Mouse (Mus musculus) liver, embryonic 11.5 days (tissue): ENCODE measurements around the gene Gfpt2. TPM values are rescaled to one million over a fixed set of nuclear protein-coding genes. Genes with fewer than 3 reads are reported as not detected.

ENCODE experiments used
- ATAC-seq: fragments of 200-750 bp; cut with Nextera tagmentation; replicated peaks from 2 replicates; pipeline ENCODE4 v1.8.0; 2017; ENCODE audit warnings: moderate number of reproducible peaks, mild to moderate bottlenecking, moderate TSS enrichment, moderate library complexity; ENCODE audit not compliant: low FRiP score
- DNase-seq: peaks from one replicate; pipeline ENCODE4 v3.0.0-alpha.2; 2017; ENCODE audit warnings: low spot score
- H3K27ac ChIP-seq: fragments of 300-500 bp; sonication (generic); 2 replicates; pipeline ENCODE4 v1.5.1; 2014; ENCODE audit warnings: mild to moderate bottlenecking, low read depth, low read length, control low read depth
- H3K27me3 ChIP-seq: fragments of 300-500 bp; sonication (generic); replicated peaks from 2 replicates; pipeline ENCODE4 v1.6.1; 2014; ENCODE audit warnings: low read length, mixed read lengths; ENCODE audit not compliant: control insufficient read depth, insufficient read depth
- H3K36me3 ChIP-seq: fragments of 300-500 bp; sonication (generic); 2 replicates; pipeline ENCODE4 v1.6.1; 2014; ENCODE audit warnings: mild to moderate bottlenecking, low read length, moderate library complexity, mixed read lengths; ENCODE audit not compliant: control insufficient read depth, insufficient read depth
- H3K4me1 ChIP-seq: fragments of 300-500 bp; sonication (generic); replicated peaks from 2 replicates; pipeline ENCODE4 v1.6.1; 2014; ENCODE audit warnings: low read length, mixed read lengths; ENCODE audit not compliant: control insufficient read depth, insufficient read depth
- H3K4me2 ChIP-seq: fragments of 300-500 bp; sonication (generic); 2 replicates; pipeline ENCODE4 v1.6.1; 2014; ENCODE audit warnings: mild to moderate bottlenecking, control low read depth, moderate library complexity
- H3K4me3 ChIP-seq: fragments of 300-500 bp; sonication (generic); 2 replicates; pipeline ENCODE4 v1.5.1; 2014; ENCODE audit warnings: low read depth, low read length, control low read depth
- H3K9ac ChIP-seq: fragments of 300-500 bp; sonication (generic); 2 replicates; pipeline ENCODE4 v1.6.1; 2014; ENCODE audit warnings: low read depth, low read length, control low read depth
- H3K9me3 ChIP-seq: fragments of 300-500 bp; sonication (generic); 2 replicates; pipeline ENCODE4 v1.6.1; 2016; ENCODE audit warnings: low read length, inconsistent platforms, mixed read lengths; ENCODE audit not compliant: control insufficient read depth
- WGBS: fragments of 180-500 bp; shearing (Covaris S2); extraction: QIAGEN DNeasy Blood & Tissue Kit; methylation state at CpG from one replicate; pipeline ENCODE4 v1.1.7; 2014; 5-methylcytosine and 5-hydroxymethylcytosine counted together
- microRNA-seq: library from miRNA; unstranded; fragments of <30 nt; microRNA quantifications from one replicate; pipeline ENCODE4, GENCODE M21; 2017; ENCODE audit warnings: borderline number of aligned reads
- polyA plus RNA-seq: library from polyadenylated mRNA; unstranded; fragments of >200 nt; fragmentation: Nextera tagmentation; extraction: Ambion mirVana; gene quantifications from 2 replicates; pipeline ENCODE4 v1.2.1, GENCODE M21; 2014

Gfpt2 gene
- polyA plus RNA-seq, 1 experiment from 2014 or later: 6.2 TPM

GRCm38 (mm10) chr11:49869762-49870161 is 75.8 kb downstream of the Gfpt2 start:
- Histone ChIP-seq H3K4me3 (no peak overlapping the region), H3K36me3 (peaks cover 12% of the 10 kb centered on the region; the same call in 1 of the 2 replicates), H3K4me2 (no peak overlapping the region), H3K27ac (no peak overlapping the region), H3K9me3 (no peaks in the 10 kb centered on the region), H3K9ac (no peak overlapping the region), H3K27me3 (no peaks in the 10 kb centered on the region), H3K4me1 (peaks cover 11% of the 10 kb centered on the region; the same call in 1 of the 2 replicates)
- peak; percentile 38 for DNase-seq
- no peak for ATAC-seq

GRCm38 (mm10) chr11:49871914-49872313 is 77.9 kb downstream of the Gfpt2 start:
- Histone ChIP-seq H3K9me3 (no peaks in the 10 kb centered on the region), H3K4me3 (no peak overlapping the region), H3K4me1 (peaks cover 11% of the 10 kb centered on the region; the same call in 1 of the 2 replicates), H3K36me3 (peaks cover 17% of the 10 kb centered on the region; the same call in 1 of the 2 replicates), H3K27me3 (no peaks in the 10 kb centered on the region), H3K9ac (no peak overlapping the region), H3K27ac (peak overlapping the region; percentile 60; the same call in 1 of the 2 replicates), H3K4me2 (no peak overlapping the region)
- ATAC-seq (0 out of 2 replicates have a peak, but pooled peaks have one; percentile 39), DNase-seq (peak; percentile 45)
- 60% methylated on average over 6 of the region's 6 CpGs for WGBS

GRCm38 (mm10) chr11:49872779-49873178 is 78.8 kb downstream of the Gfpt2 start:
- H3K9ac ChIP-seq: 0 out of 2 replicates have a peak overlapping the region, but pooled peaks have one; percentile 46
- peaks cover 17% of the 10 kb centered on the region; the same call in 1 of the 2 replicates for H3K36me3 ChIP-seq
- peaks cover 11% of the 10 kb centered on the region; the same call in 1 of the 2 replicates for H3K4me1 ChIP-seq
- ATAC-seq: peak; percentile 94
- no peak overlapping the region for H3K4me3 ChIP-seq
- no peak for DNase-seq
- peak overlapping the region; percentile 70 for H3K27ac ChIP-seq
- H3K4me2 ChIP-seq: no peak overlapping the region; the same call in 1 of the 2 replicates
- H3K9me3 ChIP-seq: no peaks in the 10 kb centered on the region
- no peaks in the 10 kb centered on the region for H3K27me3 ChIP-seq
- 76% methylated on average over 6 of the region's 6 CpGs for WGBS

GRCm38 (mm10) chr11:49876948-49877817 is 83.2 kb downstream of the Gfpt2 start:
- H3K27me3 ChIP-seq: no peaks in the 10 kb centered on the region
- no peaks in the 10 kb centered on the region for H3K9me3 ChIP-seq
- ATAC-seq: no peak
- H3K4me2 ChIP-seq: no peak overlapping the region
- no peak overlapping the region for H3K9ac ChIP-seq
- H3K4me1 ChIP-seq: peaks cover 9% of the 10 kb centered on the region; the same call in 1 of the 2 replicates
- no peak overlapping the region for H3K4me3 ChIP-seq
- DNase-seq: no peak
- H3K27ac ChIP-seq: no peak overlapping the region
- H3K36me3 ChIP-seq: peaks cover 21% of the 10 kb centered on the region; the same call in 1 of the 2 replicates
- 88% methylated on average over 8 of the region's 8 CpGs for WGBS

- WGBS: 92% methylated on average over 3 of the region's 3 CpGs
Measured at GRCm38 (mm10) chr11:49879950-49880642, 86.1 kb downstream of the Gfpt2 start.

GRCm38 (mm10) chr11:49883394-49883793 is 89.4 kb downstream of the Gfpt2 start:
- ATAC-seq: no peak
- Histone ChIP-seq H3K27ac (no peak overlapping the region), H3K4me3 (no peak overlapping the region), H3K4me1 (no peaks in the 10 kb centered on the region), H3K27me3 (no peaks in the 10 kb centered on the region), H3K4me2 (no peak overlapping the region), H3K36me3 (peaks cover 6% of the 10 kb centered on the region; the same call in 1 of the 2 replicates), H3K9me3 (no peaks in the 10 kb centered on the region), H3K9ac (no peak overlapping the region)
- no peak for DNase-seq
- WGBS: 96% methylated on average over 3 of the region's 3 CpGs

More at GRCm38 (mm10) chr11:49879950-49880642, 86.1 kb downstream of the Gfpt2 start:
- H3K9me3 ChIP-seq: no peaks in the 10 kb centered on the region
- no peak overlapping the region for H3K27ac ChIP-seq
- H3K36me3 ChIP-seq: peaks cover 9% of the 10 kb centered on the region; the same call in 1 of the 2 replicates
- ATAC-seq: no peak
- no peak overlapping the region for H3K4me3 ChIP-seq
- no peaks in the 10 kb centered on the region for H3K4me1 ChIP-seq
- no peaks in the 10 kb centered on the region for H3K27me3 ChIP-seq
- no peak for DNase-seq
- H3K9ac ChIP-seq: no peak overlapping the region
- no peak overlapping the region for H3K4me2 ChIP-seq

Small RNA genes within 50 kb of the gene (microRNA-seq; reads per million reads assigned to microRNA genes)
- gene Gm23813: not detected

Other genes starting within 250 kb of the Gfpt2 start
- gene Olfr1380, start 237.3 kb upstream of the Gfpt2 start, polyA plus RNA-seq: not detected in 2 replicates
- 9.2 and 9.9 TPM in 2 replicates for gene Flt4, start 184.9 kb upstream of the Gfpt2 start, polyA plus RNA-seq
- gene Scgb3a1, start 130.6 kb upstream of the Gfpt2 start, polyA plus RNA-seq: not detected in 2 replicates
- gene Cnot6, start 81.5 kb upstream of the Gfpt2 start, polyA plus RNA-seq: 34.8 and 35.9 TPM in 2 replicates
- 47.5 and 52.3 TPM in 2 replicates for gene Mapk9, start 52.6 kb downstream of the Gfpt2 start, polyA plus RNA-seq
- not detected in 2 replicates for gene Rasgef1c, start 107.7 kb downstream of the Gfpt2 start, polyA plus RNA-seq
- gene Rnf130, start 231.2 kb downstream of the Gfpt2 start, polyA plus RNA-seq: 47.8 and 48.0 TPM in 2 replicates